ENCODE assay signal across 13 mouse cellular contexts in the genomic region with DNA sequence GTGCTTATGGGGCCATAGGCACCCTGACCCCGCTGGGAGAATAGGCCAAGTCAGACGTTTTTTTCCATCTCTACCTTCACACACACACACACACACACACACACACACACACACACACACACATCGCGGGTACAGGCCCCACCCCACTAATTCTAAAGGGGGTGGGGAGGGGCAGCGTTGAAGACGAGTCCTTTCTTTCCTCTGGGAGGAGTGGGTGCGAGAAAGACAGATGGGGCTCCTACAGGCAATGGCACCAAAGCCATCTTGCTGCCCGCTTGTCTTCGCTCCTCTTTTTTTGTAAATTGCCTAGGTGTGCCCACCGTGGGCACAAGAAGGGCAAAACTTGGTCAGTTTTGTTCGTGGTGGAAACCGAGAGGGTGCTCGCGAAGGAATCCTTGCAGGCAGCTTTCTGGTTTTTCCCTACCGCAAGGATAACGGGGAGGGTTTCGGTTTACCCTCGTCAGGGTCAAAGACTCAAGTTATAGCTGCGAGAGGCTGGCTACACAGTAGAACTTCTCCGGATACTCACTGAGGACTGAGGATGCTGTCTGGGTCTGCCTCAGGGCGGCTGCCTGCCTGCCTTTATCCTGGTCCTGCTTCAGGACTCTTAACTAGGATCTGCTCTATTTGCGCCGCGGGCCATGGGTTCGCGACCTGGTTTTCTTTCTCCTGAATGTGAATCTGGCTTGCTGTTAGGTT. TPM values are rescaled to one million over a fixed set of nuclear protein-coding genes. Genes with fewer than 3 reads are reported as not detected.
A peak's percentile ranks its signal among the peaks of the same experiment; 100 is the strongest.
DNase-seq lines count a peak whose midpoint lies in the region; ATAC-seq lines count a peak whose summit lies in the region.
"Had no signal": no experiment of that assay in that cellular context is flagged by ENCODE, and none has a peak within 500 bp of the region (broad histone marks: within the 10 kb centered on the region; RNA-seq: fewer than 3 reads in every experiment).

No protein-coding gene starts in this region.

- no peak overlapping the region for H3K27ac ChIP-seq in embryonic facial prominence, embryonic 14.5 days (replicated peaks; ENCODE audit: low read depth, low read length)
- H3K27ac ChIP-seq in hindbrain, embryonic 15.5 days (replicated peaks), result peak overlapping the region; percentile 96
- H3K27ac ChIP-seq in neural tube, embryonic 11.5 days (ENCODE audit: low read depth, low read length), result peak overlapping the region; percentile 99

- H3K9ac ChIP-seq in embryonic facial prominence, embryonic 14.5 days (ENCODE audit: low read depth, low read length), result peak overlapping the region; percentile 3; the same call in 1 of the 2 replicates
- H3K9ac ChIP-seq in hindbrain, embryonic 15.5 days, result peak overlapping the region; percentile 49
- H3K9ac ChIP-seq in neural tube, embryonic 11.5 days (ENCODE audit: low read length), result peak overlapping the region; percentile 71

- peak overlapping the region; percentile 7; the same call in 1 of the 2 replicates for H3K4me2 ChIP-seq in embryonic facial prominence, embryonic 14.5 days (ENCODE audit: low read depth, low read length)
- H3K4me2 ChIP-seq in hindbrain, embryonic 15.5 days, result peak overlapping the region; percentile 51
- peak overlapping the region; percentile 49 for H3K4me2 ChIP-seq in neural tube, embryonic 11.5 days (ENCODE audit: low read depth)
- H3K4me2 ChIP-seq: heart, embryonic 11.5 days had no signal

- no peaks in the 10 kb centered on the region for H3K9me3 ChIP-seq in embryonic facial prominence, embryonic 14.5 days (ENCODE audit: control insufficient read depth, low read length)
- no peaks in the 10 kb centered on the region for H3K9me3 ChIP-seq in hindbrain, embryonic 15.5 days
- H3K9me3 ChIP-seq in neural tube, embryonic 11.5 days (ENCODE audit: control insufficient read depth, low read length), result no peaks in the 10 kb centered on the region

- peak; percentile 25 for DNase-seq in embryo, embryonic 10 days (ENCODE audit: low spot score)
- no peak for DNase-seq in embryo, embryonic 9.5 days (ENCODE audit: extremely low spot score)
- no peak for DNase-seq in embryonic facial prominence, embryonic 14.5 days (ENCODE audit: low spot score)
- peak; percentile 49 for DNase-seq in neural tube, embryonic 11.5 days (ENCODE audit: low spot score)
- no peak for DNase-seq in ovary, postnatal 14 days (ENCODE audit: low spot score)
- DNase-seq in kidney, postnatal 10 days, result no peak
- DNase-seq: lung, postnatal 4 days had no signal

- ATAC-seq in embryonic facial prominence, embryonic 14.5 days (ENCODE audit: low read depth), result no peak
- ATAC-seq in hindbrain, embryonic 15.5 days (ENCODE audit: low FRiP score, low read depth), result no peak
- ATAC-seq in neural tube, embryonic 11.5 days (ENCODE audit: insufficient read depth, low FRiP score, low TSS enrichment), result no peak
- ATAC-seq in frontal cortex, adult (ENCODE audit: low TSS enrichment), result no peak
- ATAC-seq: intestine, embryonic 16.5 days had no signal

- H3K4me1 ChIP-seq in embryonic facial prominence, embryonic 14.5 days (ENCODE audit: control insufficient read depth, insufficient read depth, low read length), result no peaks in the 10 kb centered on the region
- H3K4me1 ChIP-seq in hindbrain, embryonic 15.5 days (replicated peaks), result 0 out of 2 replicates have a peak, but pooled peaks cover 7% of the 10 kb centered on the region
- H3K4me1 ChIP-seq in neural tube, embryonic 11.5 days (ENCODE audit: control insufficient read depth, insufficient read depth, low read length), result no peaks in the 10 kb centered on the region; the same call in 1 of the 2 replicates

- WGBS in embryonic facial prominence, embryonic 14.5 days, result 7% methylated on average over 24 of the region's 26 CpGs
- 7% methylated on average over 26 of the region's 26 CpGs for WGBS in hindbrain, embryonic 15.5 days
- WGBS in neural tube, embryonic 11.5 days, result 2% methylated on average over 26 of the region's 26 CpGs

- no peaks in the 10 kb centered on the region for H3K36me3 ChIP-seq in embryonic facial prominence, embryonic 14.5 days (ENCODE audit: control insufficient read depth, insufficient read depth, low read length)
- no peaks in the 10 kb centered on the region for H3K36me3 ChIP-seq in hindbrain, embryonic 15.5 days
- H3K36me3 ChIP-seq in neural tube, embryonic 11.5 days (ENCODE audit: control insufficient read depth, insufficient read depth, low read length), result no peaks in the 10 kb centered on the region
- H3K36me3 ChIP-seq: G1E had no signal

- H3K4me3 ChIP-seq in embryonic facial prominence, embryonic 14.5 days (ENCODE audit: low read depth, low read length), result peak overlapping the region; percentile 13; the same call in 1 of the 2 replicates
- peak overlapping the region; percentile 37 for H3K4me3 ChIP-seq in hindbrain, embryonic 15.5 days
- peak overlapping the region; percentile 38 for H3K4me3 ChIP-seq in neural tube, embryonic 11.5 days (ENCODE audit: low read depth, low read length)

- H3K27me3 ChIP-seq in embryonic facial prominence, embryonic 14.5 days (replicated peaks; ENCODE audit: control insufficient read depth, insufficient read depth, low read length), result peaks cover 99% of the 10 kb centered on the region
- H3K27me3 ChIP-seq in hindbrain, embryonic 15.5 days, result peaks cover 55% of the 10 kb centered on the region
- peaks cover 73% of the 10 kb centered on the region for H3K27me3 ChIP-seq in neural tube, embryonic 11.5 days (ENCODE audit: control insufficient read depth, insufficient read depth, low read length)

RNA-seq across cellular contexts. Expression of gene Zic1, which starts 3.8 kb away (rescaled TPM):
- 2.7 and 2.8 TPM in 2 replicates for polyA plus RNA-seq in embryonic facial prominence, embryonic 14.5 days (2014; fragmentation: Nextera tagmentation; extraction: Ambion mirVana)
- polyA plus RNA-seq in hindbrain, embryonic 15.5 days (2015; fragmentation: Nextera tagmentation; extraction: Ambion mirVana), result 13.5 and 14.8 TPM in 2 replicates
- 17.3 and 17.9 TPM in 2 replicates for polyA plus RNA-seq in neural tube, embryonic 11.5 days (2014; fragmentation: Nextera tagmentation; extraction: Ambion mirVana)
- polyA plus RNA-seq: G1E; intestine, embryonic 16.5 days; large intestine, adult 2 months had no signal

RNA-seq across cellular contexts. Expression of gene Zic4, which starts 7.2 kb away (rescaled TPM):
- polyA plus RNA-seq in embryonic facial prominence, embryonic 14.5 days (2014; fragmentation: Nextera tagmentation; extraction: Ambion mirVana), result 7.6 and 9.7 TPM in 2 replicates
- polyA plus RNA-seq in hindbrain, embryonic 15.5 days (2015; fragmentation: Nextera tagmentation; extraction: Ambion mirVana), result 52.6 and 61.6 TPM in 2 replicates
- 52.2 and 58.1 TPM in 2 replicates for polyA plus RNA-seq in neural tube, embryonic 11.5 days (2014; fragmentation: Nextera tagmentation; extraction: Ambion mirVana)
- polyA plus RNA-seq: G1E; heart, embryonic 11.5 days; intestine, embryonic 16.5 days; large intestine, adult 2 months had no signal

Comparison
In these comparisons a context has a peak if more than half of its experiments do, and no peak if none do; other contexts are left out.
1. DNase-seq: peak in embryo, embryonic 10 days (single experiment) and neural tube, embryonic 11.5 days (single experiment); none in embryo, embryonic 9.5 days (single experiment), embryonic facial prominence, embryonic 14.5 days (single experiment), ovary, postnatal 14 days (single experiment) and kidney, postnatal 10 days (single experiment).
2. H3K9ac ChIP-seq: peak in every context shown above with its lines; median percentile 71 in neural tube, embryonic 11.5 days; 49 in hindbrain, embryonic 15.5 days; 3 in embryonic facial prominence, embryonic 14.5 days.
3. Peak in every context shown above with its lines, with median percentiles within 50 percentile points of each other: H3K4me2 ChIP-seq and H3K4me3 ChIP-seq.